Comparison of ENCODE assay signal across 8 mouse cellular contexts in the genomic region with DNA sequence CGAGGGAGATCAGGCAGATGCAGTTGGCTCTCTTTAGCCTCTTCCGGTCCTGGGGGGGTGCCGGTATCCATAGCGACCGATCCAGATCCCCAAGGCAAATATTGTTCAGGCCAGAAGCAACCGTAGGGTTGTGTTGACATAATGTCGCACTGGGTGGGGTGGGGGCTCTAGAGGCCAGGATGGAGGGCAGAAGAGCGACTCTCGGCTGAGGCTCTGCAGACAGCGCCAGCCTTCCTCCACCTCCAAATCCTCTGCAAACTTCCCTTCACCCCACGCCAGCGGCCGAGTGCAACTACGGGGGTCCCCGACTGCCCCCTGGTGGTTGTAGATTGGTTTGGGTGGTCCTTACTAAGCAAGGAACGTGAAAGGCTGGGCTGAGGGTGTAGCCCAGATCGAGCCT. TPM values are rescaled to one million over a fixed set of nuclear protein-coding genes. Genes with fewer than 3 reads are reported as not detected.
DNase-seq lines count a peak whose midpoint lies in the region; ATAC-seq and TF ChIP-seq lines count a peak whose summit lies in the region.

No protein-coding gene starts in this region.

- H3K4me1 ChIP-seq in hindbrain, embryonic 15.5 days (replicated peaks) = peaks cover 32% of the 10 kb centered on the region

- intact Hi-C loops in gastrocnemius, adult 2 months (cut with DNase I) = loop anchor here (1.0 kb wide), 1 partner anchor 16 kb away; no protein-coding TSS in a partner anchor
- intact Hi-C loops in left cerebral cortex, adult 2 months (cut with DNase I) = loop anchor here (1.0 kb wide), 1 partner anchor 16 kb away; no protein-coding TSS in a partner anchor

- 2% methylated on average over 17 of the region's 17 CpGs for WGBS in hindbrain, embryonic 15.5 days

- H3K27ac ChIP-seq in gastrocnemius, adult 2 months = no peak overlapping the region
- peak overlapping the region; percentile 23; the same call in 1 of the 2 replicates for H3K27ac ChIP-seq in hindbrain, embryonic 15.5 days (replicated peaks)
- H3K27ac ChIP-seq in left cerebral cortex, adult 2 months = peak overlapping the region; percentile 56; the same call in 1 of the 2 replicates

- no peaks in the 10 kb centered on the region for H3K9me3 ChIP-seq in hindbrain, embryonic 15.5 days

- H3K27me3 ChIP-seq in hindbrain, embryonic 15.5 days = 0 out of 2 replicates have a peak, but pooled peaks cover 8% of the 10 kb centered on the region

- H3K4me3 ChIP-seq in gastrocnemius, adult 2 months = peak overlapping the region; percentile 57
- peak overlapping the region; percentile 25 for H3K4me3 ChIP-seq in hindbrain, embryonic 15.5 days
- H3K4me3 ChIP-seq in left cerebral cortex, adult 2 months = peak overlapping the region; percentile 39

- DNase-seq in T-cell, adult 2 months (ENCODE audit: low spot score) = peak; percentile 75
- DNase-seq in cerebellum, postnatal 36 days = peak; percentile 63 to 73
- DNase-seq in gastrocnemius, adult 2 months = peak; percentile 86
- peak; percentile 84 to 86 for DNase-seq in left cerebral cortex, adult 2 months (ENCODE audit: extremely low spot score in 1 of 2, low spot score in 2 of 2)
- DNase-seq in right cerebral cortex, adult 18-20 months = peak; percentile 79
- DNase-seq in urinary bladder, postnatal 4 days (ENCODE audit: low spot score in 2 of 2) = peak; percentile 75 to 87

- TF ChIP-seq CTCF in gastrocnemius, adult 2 months (IDR thresholded peaks at IDR 0.05) = peak; percentile 83
- TF ChIP-seq CTCF in left cerebral cortex, adult 2 months (IDR thresholded peaks at IDR 0.05) = peak; percentile 85

- H3K36me3 ChIP-seq in hindbrain, embryonic 15.5 days = no peaks in the 10 kb centered on the region

- 0 out of 2 replicates have a peak overlapping the region, but pooled peaks have one; percentile 2 for H3K9ac ChIP-seq in hindbrain, embryonic 15.5 days

- ATAC-seq in hindbrain, embryonic 15.5 days (ENCODE audit: low FRiP score, low read depth) = no peak
- peak; percentile 59 for ATAC-seq in megakaryocyte, adult 5-6 weeks (ENCODE audit: poor library complexity, severe bottlenecking)

- H3K4me2 ChIP-seq in hindbrain, embryonic 15.5 days = peak overlapping the region; percentile 57

RNA-seq across cellular contexts. Expression of a gene that starts 3.3 kb away (rescaled TPM):
- total RNA-seq in gastrocnemius, adult 2 months (2021) = 10 to 100 TPM in 1 of 2 experiments, 1 to 10 TPM in 1; 9.5 to 10.5 TPM
- polyA plus RNA-seq in hindbrain, embryonic 15.5 days (2015; fragmentation: Nextera tagmentation; extraction: Ambion mirVana) = 8.2 and 8.8 TPM in 2 replicates
- total RNA-seq in left cerebral cortex, adult 2 months (2021) = 100 to 1,000 TPM; 131 to 138 TPM
- total RNA-seq in megakaryocyte, adult 5-6 weeks (2015) = 5.2 and 9.1 TPM in 2 replicates
- 8.7 and 13.4 TPM in 2 replicates for total RNA-seq in megakaryocyte, adult 5-6 weeks (2017)

RNA-seq across cellular contexts. Expression of a gene that starts 6.9 kb away (rescaled TPM):
- not detected for total RNA-seq in gastrocnemius, adult 2 months (2021)
- polyA plus RNA-seq in hindbrain, embryonic 15.5 days (2015; fragmentation: Nextera tagmentation; extraction: Ambion mirVana) = 2.1 TPM in 2 replicates
- total RNA-seq in left cerebral cortex, adult 2 months (2021) = 1 to 10 TPM; 1.8 to 1.9 TPM
- total RNA-seq in megakaryocyte, adult 5-6 weeks (2015) = not detected in 2 replicates
- not detected in 2 replicates for total RNA-seq in megakaryocyte, adult 5-6 weeks (2017)

RNA-seq across cellular contexts. Expression of a gene that starts 23.4 kb away (rescaled TPM):
- 10 to 100 TPM; 49.7 to 58.0 TPM for total RNA-seq in gastrocnemius, adult 2 months (2021)
- 116 and 118 TPM in 2 replicates for polyA plus RNA-seq in hindbrain, embryonic 15.5 days (2015; fragmentation: Nextera tagmentation; extraction: Ambion mirVana)
- total RNA-seq in left cerebral cortex, adult 2 months (2021) = 10 to 100 TPM; 69.8 to 73.3 TPM
- 44.2 and 53.7 TPM in 2 replicates for total RNA-seq in megakaryocyte, adult 5-6 weeks (2015)
- total RNA-seq in megakaryocyte, adult 5-6 weeks (2017) = 28.3 and 32.4 TPM in 2 replicates

RNA-seq across cellular contexts. Expression of a gene that starts 23.8 kb away (rescaled TPM):
- 1 to 10 TPM; 2.0 TPM for total RNA-seq in gastrocnemius, adult 2 months (2021)
- 21.7 and 24.2 TPM in 2 replicates for polyA plus RNA-seq in hindbrain, embryonic 15.5 days (2015; fragmentation: Nextera tagmentation; extraction: Ambion mirVana)
- 10 to 100 TPM; 14.8 to 16.3 TPM for total RNA-seq in left cerebral cortex, adult 2 months (2021)
- 6.6 and 7.9 TPM in 2 replicates for total RNA-seq in megakaryocyte, adult 5-6 weeks (2015)
- total RNA-seq in megakaryocyte, adult 5-6 weeks (2017) = 3.5 and 4.5 TPM in 2 replicates

RNA-seq across cellular contexts. Expression of a gene that starts 39.5 kb away (rescaled TPM):
- total RNA-seq in gastrocnemius, adult 2 months (2021) = 1 to 10 TPM; 1.9 to 2.9 TPM
- polyA plus RNA-seq in hindbrain, embryonic 15.5 days (2015; fragmentation: Nextera tagmentation; extraction: Ambion mirVana) = 2.7 and 3.8 TPM in 2 replicates
- total RNA-seq in left cerebral cortex, adult 2 months (2021) = 1 to 10 TPM; 2.4 to 3.8 TPM
- not detected in 2 replicates for total RNA-seq in megakaryocyte, adult 5-6 weeks (2015)
- total RNA-seq in megakaryocyte, adult 5-6 weeks (2017) = 0.12 TPM in 1 of 2 replicates, not detected in the other

Comparison
In these comparisons a context has a peak if more than half of its experiments do, and no peak if none do; other contexts are left out.
1. RNA of a gene that starts 3.3 kb away (total RNA-seq): 131 to 138 TPM in left cerebral cortex, adult 2 months; 5.2 to 13.4 TPM in megakaryocyte, adult 5-6 weeks and 9.5 to 10.5 TPM in gastrocnemius, adult 2 months; every median in the first group is over 4 times any median in the second.
2. Peak in every context shown above with its lines, with median percentiles within 50 percentile points of each other: DNase-seq and H3K4me3 ChIP-seq.